Mouse (Mus musculus) heart, adult 9 months (tissue): ENCODE measurements around the gene Ldb1.

Source experiments
- DNase-seq, 2 experiments: peaks; one replicate each; pipeline ENCODE4 v3.0.0; 2022; ENCODE audit warnings: low spot score in 2 of 2

Ldb1 gene

GRCm38 (mm10) chr19:46044993-46045695 lies at the start of gene Ldb1:
TSS of gene Ldb1 (minus strand) at chr19:46045214.
- peak; percentile 92 to 93 for DNase-seq

- DNase-seq: no peak
Measured at GRCm38 (mm10) chr19:46094144-46094543, 49.1 kb upstream of the Ldb1 start.

GRCm38 (mm10) chr19:46091641-46092040 lies 46.6 kb upstream of the Ldb1 start:
- no peak for DNase-seq

- peak; percentile 23 to 39 for DNase-seq
Measured at GRCm38 (mm10) chr19:46087871-46088270, 42.9 kb upstream of the Ldb1 start.

- DNase-seq: peak in 1 of 2 experiments; percentile 21
Measured at GRCm38 (mm10) chr19:46086337-46086736, 41.3 kb upstream of the Ldb1 start.

- no peak for DNase-seq
Measured at GRCm38 (mm10) chr19:46085185-46085584, 40.2 kb upstream of the Ldb1 start.

GRCm38 (mm10) chr19:46078535-46078934 lies 33.5 kb upstream of the Ldb1 start:
- DNase-seq: no peak

GRCm38 (mm10) chr19:46075616-46076607 lies 30.9 kb upstream of the Ldb1 start, which contains the start of gene Nolc1:
TSS of gene Nolc1 (plus strand) at chr19:46075863.
- peak; percentile 99 for DNase-seq

GRCm38 (mm10) chr19:46074266-46074665 lies 29.3 kb upstream of the Ldb1 start:
- DNase-seq: no peak

GRCm38 (mm10) chr19:46073285-46073684 lies 28.3 kb upstream of the Ldb1 start:
- no peak for DNase-seq

GRCm38 (mm10) chr19:46068054-46068453 lies 23.0 kb upstream of the Ldb1 start:
- DNase-seq: no peak

- DNase-seq: no peak
Measured at GRCm38 (mm10) chr19:46060845-46061244, 15.8 kb upstream of the Ldb1 start.

GRCm38 (mm10) chr19:46058466-46058865 lies 13.5 kb upstream of the Ldb1 start:
- DNase-seq: no peak

GRCm38 (mm10) chr19:46056947-46057607 lies 12.1 kb upstream of the Ldb1 start:
- DNase-seq: peak; percentile 80 to 86

GRCm38 (mm10) chr19:46056388-46056946 lies 11.5 kb upstream of the Ldb1 start:
- DNase-seq: peak; percentile 96 to 97

GRCm38 (mm10) chr19:46055752-46056387 lies 10.9 kb upstream of the Ldb1 start:
- DNase-seq: no peak

- no peak for DNase-seq
Measured at GRCm38 (mm10) chr19:46050462-46050861, 5.4 kb upstream of the Ldb1 start.

- no peak for DNase-seq
Measured at GRCm38 (mm10) chr19:46049129-46049528, 4.1 kb upstream of the Ldb1 start.

GRCm38 (mm10) chr19:46047426-46047825 lies 2.4 kb upstream of the Ldb1 start:
- DNase-seq: no peak

- no peak for DNase-seq
Measured at GRCm38 (mm10) chr19:46046621-46047025, 1.6 kb upstream of the Ldb1 start.

- peak; percentile 77 to 87 for DNase-seq
Measured at GRCm38 (mm10) chr19:46045696-46046311, 790 bp upstream of the Ldb1 start.
